Mouse (Mus musculus) midbrain, embryonic 13.5 days (tissue): ENCODE data around the gene Fscb. TPM values are rescaled to one million over a fixed set of nuclear protein-coding genes. Genes with fewer than 3 reads are reported as not detected.

Experiments
- ATAC-seq: fragments of 200-750 bp; cut with Nextera tagmentation; 2 replicates; pipeline ENCODE4 v1.8.0; 2017; ENCODE audit warnings: mild to moderate bottlenecking, moderate TSS enrichment, moderate library complexity
- H3K27ac ChIP-seq: fragments of 300-500 bp; sonication (generic); 2 replicates; pipeline ENCODE4 v1.5.1; 2015; ENCODE audit warnings: inconsistent platforms, mild to moderate bottlenecking, moderate library complexity
- H3K27me3 ChIP-seq: fragments of 300-500 bp; sonication (generic); 2 replicates; pipeline ENCODE4 v1.6.1; 2015; ENCODE audit warnings: mild to moderate bottlenecking, inconsistent platforms
- H3K36me3 ChIP-seq: fragments of 300-500 bp; sonication (generic); 2 replicates; pipeline ENCODE4 v1.6.1; 2015; ENCODE audit warnings: mild to moderate bottlenecking, inconsistent platforms
- H3K4me1 ChIP-seq: fragments of 300-500 bp; sonication (generic); replicated peaks from 2 replicates; pipeline ENCODE4 v1.6.1; 2015; ENCODE audit warnings: inconsistent platforms
- H3K4me2 ChIP-seq: fragments of 300-500 bp; sonication (generic); replicated peaks from 2 replicates; pipeline ENCODE4 v1.6.1; 2015; ENCODE audit warnings: moderate library complexity, mild to moderate bottlenecking, inconsistent platforms
- H3K4me3 ChIP-seq: fragments of 300-500 bp; sonication (generic); replicated peaks from 2 replicates; pipeline ENCODE4 v1.5.1; 2015; ENCODE audit warnings: mild to moderate bottlenecking, inconsistent platforms
- H3K9ac ChIP-seq: fragments of 300-500 bp; sonication (generic); replicated peaks from 2 replicates; pipeline ENCODE4 v1.6.1; 2015; ENCODE audit warnings: mild to moderate bottlenecking, inconsistent platforms
- H3K9me3 ChIP-seq: fragments of 300-500 bp; sonication (generic); 2 replicates; pipeline ENCODE4 v1.6.1; 2016; ENCODE audit warnings: mild to moderate bottlenecking, inconsistent platforms
- WGBS: fragments of 180-500 bp; shearing (Covaris S2); methylation state at CpG from one replicate; pipeline ENCODE4 v1.1.7; 2015; 5-methylcytosine and 5-hydroxymethylcytosine counted together
- polyA plus RNA-seq: library from polyadenylated mRNA; unstranded; fragments of >200 nt; fragmentation: Nextera tagmentation; extraction: Ambion mirVana; gene quantifications from 2 replicates; pipeline ENCODE4 v1.2.1, GENCODE M21; 2015

Fscb gene
- not detected in 2 replicates for polyA plus RNA-seq

DNA sequence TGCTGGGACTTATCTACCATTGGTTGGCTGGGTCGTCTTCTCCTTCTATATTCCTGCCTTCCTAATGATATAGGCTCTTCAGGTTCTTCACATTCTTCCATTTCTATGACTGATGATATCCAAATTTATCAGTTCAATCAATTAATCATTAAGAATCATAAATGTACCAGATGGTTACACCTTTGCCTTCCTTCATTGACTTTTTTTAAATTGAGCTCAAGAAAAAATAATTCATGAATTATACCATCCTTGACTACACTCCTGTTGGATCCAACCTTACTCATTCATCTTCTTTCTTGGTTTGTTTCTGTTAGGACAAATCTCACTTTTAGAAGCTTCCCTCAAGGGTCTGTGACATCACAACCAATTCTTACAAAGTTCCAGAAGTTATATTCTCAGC is at the start of gene Fscb:
Gene Fscb (minus strand): TSS at position 101 of the 400 bp plus-strand sequence.
- no peaks in the 10 kb centered on the region for H3K4me1 ChIP-seq
- ATAC-seq: no peak
- no peaks in the 10 kb centered on the region for H3K27me3 ChIP-seq
- no peak within 1 kb of the TSS for H3K4me2 ChIP-seq
- 79% methylated on average over 1 of the region's 1 CpGs for WGBS
- H3K27ac ChIP-seq: no peak within 1 kb of the TSS
- no peak within 1 kb of the TSS for H3K4me3 ChIP-seq
- no peak within 1 kb of the TSS for H3K9ac ChIP-seq
- H3K36me3 ChIP-seq: no peaks in the 10 kb centered on the region
- H3K9me3 ChIP-seq: no peaks in the 10 kb centered on the region

GRCm38 (mm10) chr12:64516775-64517174 is 42.3 kb upstream of the Fscb start:
- H3K9ac ChIP-seq: no peak overlapping the region
- no peaks in the 10 kb centered on the region; the same call in 1 of the 2 replicates for H3K4me1 ChIP-seq
- H3K27me3 ChIP-seq: no peaks in the 10 kb centered on the region
- 78% methylated on average over 2 of the region's 2 CpGs for WGBS
- no peak overlapping the region for H3K27ac ChIP-seq
- H3K4me2 ChIP-seq: no peak overlapping the region
- no peak overlapping the region for H3K4me3 ChIP-seq
- no peaks in the 10 kb centered on the region for H3K36me3 ChIP-seq
- H3K9me3 ChIP-seq: no peaks in the 10 kb centered on the region
- ATAC-seq: no peak

DNA sequence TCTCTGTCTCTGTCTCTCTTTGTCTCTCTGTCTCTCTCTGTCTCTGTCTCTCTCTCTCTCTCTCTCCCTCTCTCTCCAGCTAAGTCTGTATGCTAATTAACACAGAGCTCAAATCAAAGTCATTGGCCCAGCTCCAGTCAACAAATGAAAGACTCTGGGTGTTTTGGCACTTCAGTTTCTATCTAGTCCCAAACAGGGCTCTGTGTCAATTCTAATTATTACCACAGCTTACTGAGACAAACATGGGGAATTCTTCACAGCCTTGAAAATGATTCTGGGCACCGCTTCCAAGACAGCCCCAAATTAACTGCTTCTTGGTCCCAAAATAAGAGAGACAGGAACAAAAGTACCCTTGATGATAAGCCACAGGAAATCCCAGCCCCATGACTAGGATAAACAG is 38.9 kb upstream of the Fscb start:
- Histone ChIP-seq H3K9me3 (no peaks in the 10 kb centered on the region), H3K4me2 (no peak overlapping the region), H3K27me3 (no peaks in the 10 kb centered on the region), H3K9ac (no peak overlapping the region), H3K27ac (no peak overlapping the region), H3K4me3 (no peak overlapping the region), H3K4me1 (no peaks in the 10 kb centered on the region), H3K36me3 (no peaks in the 10 kb centered on the region)
- no peak for ATAC-seq
- WGBS: 84% methylated on average over 1 of the region's 1 CpGs

- Histone ChIP-seq H3K4me1 (no peaks in the 10 kb centered on the region), H3K36me3 (no peaks in the 10 kb centered on the region), H3K27me3 (no peaks in the 10 kb centered on the region), H3K9me3 (no peaks in the 10 kb centered on the region), H3K27ac (no peak overlapping the region), H3K4me2 (no peak overlapping the region), H3K4me3 (no peak overlapping the region), H3K9ac (no peak overlapping the region)
- no peak for ATAC-seq
- WGBS: 88% methylated on average over 5 of the region's 5 CpGs
Observed at GRCm38 (mm10) chr12:64497706-64498105, 23.2 kb upstream of the Fscb start.

DNA sequence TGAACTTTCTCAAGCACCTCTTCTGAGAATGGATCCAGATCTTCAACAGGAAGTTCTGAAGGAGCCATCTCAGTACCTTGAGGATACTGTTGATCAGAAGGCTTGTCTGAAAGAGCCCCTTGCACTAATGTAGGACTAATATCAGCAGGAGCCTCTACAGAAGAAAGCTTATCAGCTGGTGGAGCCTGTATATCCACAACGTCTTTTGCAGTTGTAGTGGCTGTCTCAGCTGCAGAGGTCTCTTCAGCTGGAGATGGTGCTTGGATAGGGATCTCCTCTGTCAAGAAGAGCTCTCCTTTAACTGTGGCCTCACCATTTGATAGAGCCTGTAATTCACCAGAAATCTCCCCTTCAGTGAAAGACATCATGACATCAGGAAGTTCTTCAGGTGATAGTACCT is 875 bp downstream of the Fscb start:
- Histone ChIP-seq H3K4me1 (no peaks in the 10 kb centered on the region), H3K36me3 (no peaks in the 10 kb centered on the region), H3K27ac (no peak overlapping the region), H3K4me2 (no peak overlapping the region), H3K4me3 (no peak overlapping the region), H3K27me3 (no peaks in the 10 kb centered on the region), H3K9ac (no peak overlapping the region), H3K9me3 (no peaks in the 10 kb centered on the region)
- 79% methylated on average over 1 of the region's 1 CpGs for WGBS
- no peak for ATAC-seq

DNA sequence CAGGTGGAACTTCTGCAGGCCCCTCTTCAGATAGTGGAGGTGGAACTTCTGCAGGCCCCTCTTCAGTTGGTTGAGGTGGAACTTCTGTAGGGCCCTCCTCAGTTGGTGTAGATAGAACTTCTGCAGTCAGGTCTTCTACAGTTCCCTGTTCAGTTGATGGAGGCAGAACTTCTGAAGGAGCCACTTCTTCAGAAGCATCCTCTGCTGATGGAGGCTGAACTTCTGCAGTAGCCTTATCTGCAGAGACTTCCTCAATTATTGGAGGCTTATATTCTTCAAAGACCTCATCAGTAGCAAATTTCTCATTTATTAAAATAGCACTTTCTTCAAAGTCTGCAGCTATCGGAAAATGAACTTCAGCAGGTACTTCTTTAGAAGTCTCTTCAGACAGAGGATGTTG is 1.4 kb downstream of the Fscb start:
- no peaks in the 10 kb centered on the region for H3K36me3 ChIP-seq
- ATAC-seq: no peak
- H3K27me3 ChIP-seq: no peaks in the 10 kb centered on the region
- H3K9me3 ChIP-seq: no peaks in the 10 kb centered on the region
- WGBS: 89% methylated on average over 1 of the region's 1 CpGs
- no peak overlapping the region for H3K9ac ChIP-seq
- H3K4me3 ChIP-seq: no peak overlapping the region
- no peak overlapping the region for H3K4me2 ChIP-seq
- no peaks in the 10 kb centered on the region for H3K4me1 ChIP-seq
- no peak overlapping the region for H3K27ac ChIP-seq

GRCm38 (mm10) chr12:64455228-64455627 is 19.3 kb downstream of the Fscb start:
- no peak overlapping the region for H3K4me3 ChIP-seq
- H3K4me2 ChIP-seq: no peak overlapping the region
- no peak overlapping the region for H3K9ac ChIP-seq
- H3K4me1 ChIP-seq: no peaks in the 10 kb centered on the region
- H3K36me3 ChIP-seq: no peaks in the 10 kb centered on the region
- H3K27ac ChIP-seq: no peak overlapping the region
- no peaks in the 10 kb centered on the region for H3K27me3 ChIP-seq
- ATAC-seq: no peak
- H3K9me3 ChIP-seq: no peaks in the 10 kb centered on the region

DNA sequence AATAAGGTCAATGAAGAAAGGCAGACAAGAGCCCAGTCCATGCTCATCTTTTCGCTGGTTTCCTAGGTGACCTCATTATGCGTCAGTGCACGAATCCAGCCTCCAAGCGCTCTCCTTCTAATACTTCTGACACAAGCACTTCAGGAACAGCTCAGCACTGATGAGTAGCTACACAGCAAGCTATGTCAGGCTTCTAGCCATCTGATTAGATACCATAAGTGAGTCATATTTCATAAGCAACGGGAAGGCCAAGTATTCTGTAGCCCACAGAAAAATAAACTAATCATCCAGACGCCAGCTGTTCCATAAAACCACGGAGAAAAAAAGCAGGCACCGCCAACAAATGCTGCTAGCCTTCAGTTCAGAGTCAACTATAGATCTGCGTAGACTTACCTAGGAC is 24.6 kb downstream of the Fscb start:
- Histone ChIP-seq H3K27ac (no peak overlapping the region), H3K4me2 (no peak overlapping the region), H3K9ac (no peak overlapping the region), H3K4me1 (no peaks in the 10 kb centered on the region), H3K4me3 (no peak overlapping the region), H3K27me3 (no peaks in the 10 kb centered on the region), H3K36me3 (no peaks in the 10 kb centered on the region), H3K9me3 (no peaks in the 10 kb centered on the region)
- ATAC-seq: no peak
- WGBS: 75% methylated on average over 9 of the region's 9 CpGs

DNA sequence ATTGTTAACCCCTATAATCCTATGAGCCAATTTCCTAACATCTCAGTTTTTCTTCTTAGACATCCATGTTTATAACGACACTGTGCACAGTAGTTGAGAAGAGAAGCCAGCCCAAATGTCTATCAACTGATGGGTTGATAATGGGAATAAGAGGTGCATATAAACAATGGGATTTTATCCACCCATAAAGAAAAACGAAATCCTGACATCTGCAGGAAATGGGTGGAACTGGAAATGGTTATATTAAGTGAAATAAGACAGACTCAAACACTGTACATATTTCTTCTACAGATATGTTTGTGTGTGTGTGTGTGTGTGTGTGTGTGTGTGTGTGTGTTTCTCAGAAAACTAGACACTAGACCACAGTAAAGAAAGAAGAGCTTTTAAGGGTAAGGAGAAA is 37.8 kb downstream of the Fscb start:
- Histone ChIP-seq H3K9ac (no peak overlapping the region), H3K27me3 (no peaks in the 10 kb centered on the region), H3K4me1 (no peaks in the 10 kb centered on the region), H3K4me3 (no peak overlapping the region), H3K4me2 (no peak overlapping the region), H3K9me3 (no peaks in the 10 kb centered on the region), H3K27ac (no peak overlapping the region), H3K36me3 (no peaks in the 10 kb centered on the region)
- 58% methylated on average over 2 of the region's 2 CpGs for WGBS
- no peak for ATAC-seq
